Mouse (Mus musculus): Measurements from ENCODE around the gene Gm49369.

DNA sequence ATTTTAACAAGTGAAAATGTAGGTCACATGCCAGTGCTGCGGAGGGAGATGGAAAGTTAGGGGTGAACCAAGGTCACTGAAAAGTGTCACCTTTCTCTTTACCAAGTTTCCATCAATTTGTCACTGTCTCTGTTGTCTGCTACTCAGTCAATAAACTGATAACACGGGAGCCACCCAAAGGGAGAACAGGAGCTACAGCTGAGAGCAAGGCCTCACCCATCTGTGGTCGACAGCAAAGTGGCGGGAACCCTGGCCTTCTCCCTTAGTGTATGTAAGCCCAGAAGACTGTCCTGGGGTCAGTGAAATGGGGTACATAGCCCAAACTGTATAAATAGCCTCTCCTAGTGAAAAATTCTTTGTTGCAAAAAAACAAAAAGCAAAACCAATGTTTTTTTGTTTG is 34.9 kb downstream of the Gm49369 start:
- TF ChIP-seq CTCF (IDR thresholded peaks at IDR 0.05; ENCODE audit: borderline replicate concordance, insufficient read depth, low read length) (no peak), POLR2A (IDR thresholded peaks at IDR 0.05; ENCODE audit: low read depth, low read length) (no peak)
